Mouse (Mus musculus) cerebellum, postnatal 14 days (tissue): Measurements from ENCODE around the gene Best1.
A peak's percentile ranks its signal among the peaks of the same experiment; 100 is the strongest.
"Not testable (repeated sequence)": the region's sequence is repeated elsewhere in the genome, so short reads cannot be mapped to it uniquely, and the experiment has no call there.

Source experiments
- DNase-seq, 2 experiments: peaks; one replicate each; pipeline ENCODE4 v3.0.0; 2021; ENCODE audit warnings: mixed read lengths in 2 of 2

Best1 gene

GRCm38 (mm10) chr19:9989884-9990256 lies 11.6 kb downstream of the Best1 start:
- DNase-seq = no peak

GRCm38 (mm10) chr19:9989171-9989883 lies 12.1 kb downstream of the Best1 start:
- DNase-seq = no peak

- DNase-seq = no peak
These were observed 13.8 kb downstream of the Best1 start for GRCm38 (mm10) chr19:9987593-9987992.

- no peak for DNase-seq
These were observed 14.2 kb downstream of the Best1 start for GRCm38 (mm10) chr19:9987192-9987591.

GRCm38 (mm10) chr19:9985900-9986421 lies 15.5 kb downstream of the Best1 start:
- DNase-seq = no peak

- DNase-seq = no peak
These were observed 16.1 kb downstream of the Best1 start for GRCm38 (mm10) chr19:9985190-9985899.

GRCm38 (mm10) chr19:9984111-9985055 lies 17.1 kb downstream of the Best1 start:
- no peak for DNase-seq

- DNase-seq = peak in 1 of 2 experiments; percentile 71
These were observed 18.4 kb downstream of the Best1 start for GRCm38 (mm10) chr19:9982852-9983542.

- peak; percentile 97 to 98 for DNase-seq
These were observed 19.1 kb downstream of the Best1 start for GRCm38 (mm10) chr19:9982151-9982851.

- DNase-seq = peak in 1 of 2 experiments; percentile 32
These were observed 19.8 kb downstream of the Best1 start for GRCm38 (mm10) chr19:9981621-9982020.

GRCm38 (mm10) chr19:9980258-9980657 lies 21.2 kb downstream of the Best1 start, which contains the start of gene Fth1:
Fth1 (plus strand) TSS chr19:9980598.
- DNase-seq = no peak

GRCm38 (mm10) chr19:9979156-9979555 lies 22.3 kb downstream of the Best1 start:
- DNase-seq = no peak

GRCm38 (mm10) chr19:9978431-9978951 lies 22.9 kb downstream of the Best1 start:
- peak; percentile 64 to 73 for DNase-seq

- DNase-seq = no peak
These were observed 24.3 kb downstream of the Best1 start for GRCm38 (mm10) chr19:9977085-9977484.

- not testable (repeated sequence) for DNase-seq
These were observed 26.6 kb downstream of the Best1 start for GRCm38 (mm10) chr19:9974853-9975252.

GRCm38 (mm10) chr19:9968081-9968787 lies 33.2 kb downstream of the Best1 start:
- DNase-seq = no peak

GRCm38 (mm10) chr19:9966096-9966867 lies 35.2 kb downstream of the Best1 start:
- no peak for DNase-seq

- no peak for DNase-seq
These were observed 37.1 kb downstream of the Best1 start for GRCm38 (mm10) chr19:9964205-9964916.

- DNase-seq = no peak
These were observed 40.7 kb downstream of the Best1 start for GRCm38 (mm10) chr19:9960769-9961168.
